Mouse (Mus musculus) CH12.LX (cell line): Measurements from ENCODE around the gene Myzap. TPM values are rescaled to one million over a fixed set of nuclear protein-coding genes. Genes with fewer than 3 reads are reported as not detected.

Experiments
- DNase-seq: peaks from one replicate; pipeline ENCODE4 v3.0.0-alpha.2; 2013; ENCODE audit errors: extremely low read depth
- H3K27ac ChIP-seq: 2 replicates; pipeline ENCODE4 v1.5.1; 2012; ENCODE audit warnings: low read depth, mild to moderate bottlenecking, control low read depth, moderate library complexity; ENCODE audit not compliant: insufficient read depth
- H3K27me3 ChIP-seq: replicated peaks from 2 replicates; pipeline ENCODE3; 2012; ENCODE audit warnings: inconsistent platforms
- H3K36me3 ChIP-seq, 2 experiments: replicated peaks in 1 of 2; 2 replicates each; pipeline versions ENCODE3 to v1.6.1; 2012; ENCODE audit warnings: inconsistent platforms in 1 of 2, low read length in 1 of 2, mild to moderate bottlenecking in 1 of 2, mixed read lengths in 1 of 2, moderate library complexity in 1 of 2; ENCODE audit not compliant: control insufficient read depth in 1 of 2, insufficient read depth in 1 of 2
- H3K4me1 ChIP-seq, 2 experiments: 2 replicates each; pipeline ENCODE4 v1.6.1; 2012; ENCODE audit warnings: inconsistent platforms in 1 of 2, moderate library complexity in 1 of 2; ENCODE audit not compliant: insufficient read depth in 2 of 2, control insufficient read depth in 1 of 2
- H3K4me2 ChIP-seq: 2 replicates; pipeline ENCODE4 v1.6.1; 2012; ENCODE audit warnings: low read depth, mild to moderate bottlenecking, control low read depth; ENCODE audit not compliant: poor library complexity, insufficient read depth, severe bottlenecking
- H3K4me3 ChIP-seq, 3 experiments: fragments of 150-350 bp in 1 of 3; sonication (generic) in 1 of 3; replicated peaks in 1 of 3; 2 replicates each; pipeline versions ENCODE3 to v1.5.1; 2011 to 2012; ENCODE audit warnings: low read depth in 2 of 3, low read length in 2 of 3, mild to moderate bottlenecking in 2 of 3, moderate library complexity in 2 of 3, control low read depth in 1 of 3, improper control_type of control experiment in 1 of 3, inconsistent platforms in 1 of 3, mixed read lengths in 1 of 3; ENCODE audit not compliant: poor library complexity in 1 of 3
- H3K79me2 ChIP-seq: replicated peaks from 2 replicates; pipeline ENCODE4 v1.6.1; 2012; ENCODE audit warnings: mild to moderate bottlenecking, moderate library complexity; ENCODE audit not compliant: control insufficient read depth, poor library complexity, insufficient read depth, severe bottlenecking; ENCODE audit errors: extremely low read depth
- H3K9ac ChIP-seq: 2 replicates; pipeline ENCODE4 v1.6.1; 2012; ENCODE audit warnings: low read depth, mild to moderate bottlenecking, control low read depth, moderate library complexity; ENCODE audit not compliant: insufficient read depth
- H3K9me3 ChIP-seq: replicated peaks from 2 replicates; pipeline ENCODE3; 2012; ENCODE audit warnings: low read length, inconsistent platforms, mixed read lengths
- BHLHE40 ChIP-seq: IDR thresholded peaks from 2 replicates; pipeline ENCODE4 v1.6.1; 2011; ENCODE audit warnings: mild to moderate bottlenecking, low read depth, low read length, improper control_type of control experiment
- CHD2 ChIP-seq: IDR thresholded peaks from 2 replicates; pipeline ENCODE4 v1.6.1; 2011; ENCODE audit warnings: low read length, improper control_type of control experiment
- CTCF ChIP-seq, 2 experiments: IDR thresholded peaks in 1 of 2; conservative IDR thresholded peaks in 1 of 2; 2 replicates each; pipeline ENCODE4 v1.5.1; 2011 to 2012; ENCODE audit warnings: low read depth in 2 of 2, low read length in 2 of 2, improper control_type of control experiment in 1 of 2, inconsistent platforms in 1 of 2, mild to moderate bottlenecking in 1 of 2, moderate library complexity in 1 of 2
- ELF1 ChIP-seq: IDR thresholded peaks from 2 replicates; pipeline ENCODE4 v1.6.1; 2014; ENCODE audit warnings: low read depth, mild to moderate bottlenecking, inconsistent platforms, low read length, improper control_type of control experiment
- EP300 ChIP-seq: IDR thresholded peaks from 2 replicates; pipeline ENCODE4 v1.6.1; 2011; ENCODE audit warnings: low read length, improper control_type of control experiment
- ETS1 ChIP-seq: conservative IDR thresholded peaks from 2 replicates; pipeline ENCODE4 v1.6.1; 2012; ENCODE audit warnings: low read depth, mild to moderate bottlenecking, inconsistent platforms, low read length, improper control_type of control experiment, moderate library complexity
- IRF4 ChIP-seq: IDR thresholded peaks from 2 replicates; pipeline ENCODE4 v1.6.1; 2014; ENCODE audit warnings: low read depth, mild to moderate bottlenecking, inconsistent platforms, low read length, improper control_type of control experiment
- KAT2A ChIP-seq: IDR thresholded peaks from 2 replicates; pipeline ENCODE4 v1.6.1; 2012; ENCODE audit warnings: low read length, improper control_type of control experiment, inconsistent platforms; ENCODE audit not compliant: insufficient replicate concordance
- MAX ChIP-seq: IDR thresholded peaks from 2 replicates; pipeline ENCODE4 v1.6.1; 2011; ENCODE audit warnings: low read length, improper control_type of control experiment
- NELFE ChIP-seq: IDR thresholded peaks from 2 replicates; pipeline ENCODE4 v1.6.1; 2011; ENCODE audit warnings: low read depth, low read length, improper control_type of control experiment
- NRF1 ChIP-seq: IDR thresholded peaks from 2 replicates; pipeline ENCODE4 v1.6.1; 2014; ENCODE audit warnings: low read depth, mild to moderate bottlenecking, inconsistent platforms, low read length, improper control_type of control experiment, moderate library complexity
- POLR2AphosphoS2 ChIP-seq: IDR thresholded peaks from 2 replicates; pipeline ENCODE4 v1.6.1; 2011; ENCODE audit warnings: low read depth, low read length, improper control_type of control experiment
- RAD21 ChIP-seq: IDR thresholded peaks from 2 replicates; pipeline ENCODE4 v1.6.1; 2011; ENCODE audit warnings: low read depth, mild to moderate bottlenecking, low read length, improper control_type of control experiment, moderate library complexity
- SIN3A ChIP-seq: IDR thresholded peaks from 2 replicates; pipeline ENCODE4 v1.6.1; 2012; ENCODE audit warnings: low read length, improper control_type of control experiment, inconsistent platforms
- SMC3 ChIP-seq: IDR thresholded peaks from 2 replicates; pipeline ENCODE4 v1.6.1; 2011; ENCODE audit warnings: low read depth, low read length, improper control_type of control experiment
- TBP ChIP-seq: conservative IDR thresholded peaks from 2 replicates; pipeline ENCODE4 v1.6.1; 2011; ENCODE audit warnings: low read depth, low read length, improper control_type of control experiment
- USF1 ChIP-seq: IDR thresholded peaks from 2 replicates; pipeline ENCODE4 v1.6.1; 2014; ENCODE audit warnings: low read depth, mild to moderate bottlenecking, inconsistent platforms, low read length, improper control_type of control experiment
- USF2 ChIP-seq: conservative IDR thresholded peaks from 2 replicates; pipeline ENCODE4 v1.6.1; 2011; ENCODE audit warnings: low read depth, low read length, improper control_type of control experiment
- ZMIZ1 ChIP-seq: IDR thresholded peaks from 2 replicates; pipeline ENCODE4 v1.6.1; 2012; ENCODE audit warnings: low read depth, mild to moderate bottlenecking, inconsistent platforms, low read length, improper control_type of control experiment
- dilution Hi-C: fragments of 300-500 bp; cut with MboI; formaldehyde crosslinking; loops from 2 replicates; pipeline ENCODE4 v1.14.3; 2020; ENCODE audit warnings: low sequenced_read_pairs; ENCODE audit not compliant: extremely low pct_unique_long_range_greater_than_20kb, extremely low pct_ligation_motif_present
- in situ Hi-C: fragments of 300-500 bp; cut with MboI; formaldehyde crosslinking; loops from 3 replicates; pipeline ENCODE4 v1.14.3; 2019; ENCODE audit warnings: low sequenced_read_pairs, low pct_ligation_motif_present, low pct_unique_long_range_greater_than_20kb, mixed read lengths
- polyA plus RNA-seq: library from polyadenylated mRNA; unstranded; fragments of >175 nt; gene quantifications from 2 replicates; pipeline ENCODE4 v1.2.1, GENCODE M21; 2012; ENCODE audit warnings: low read depth; ENCODE audit not compliant: insufficient read length
- total RNA-seq, 2 experiments: library from RNA; depleted of rRNA; stranded (reverse); fragments of 300-350 nt in 1 of 2; fragments of >200 nt in 1 of 2; gene quantifications; 2 replicates each; pipeline ENCODE4 v1.2.3; 2012 to 2014

Gene Myzap
- total and polyA plus RNA-seq, 3 experiments: 2.9 to 7.5 (median 6.2) TPM

- no peak for DNase-seq
- Histone ChIP-seq H3K4me1 (no peaks in the 10 kb centered on the region), H3K9me3 (no peaks in the 10 kb centered on the region), H3K4me2 (no peak overlapping the region), H3K4me3 (no peak overlapping the region), H3K79me2 (no peaks in the 10 kb centered on the region), H3K36me3 (peaks cover 0 to 6% of the 10 kb centered on the region in 2 experiments), H3K27ac (no peak overlapping the region), H3K9ac (no peak overlapping the region), H3K27me3 (no peaks in the 10 kb centered on the region)
- in situ Hi-C loops: no loop called here
- TF ChIP-seq MAX (no peak), ZMIZ1 (no peak), CHD2 (no peak), TBP (no peak), IRF4 (no peak), EP300 (no peak), ETS1 (no peak)
- dilution Hi-C loops: no loop called here
Measured at GRCm38 (mm10) chr9:71467434-71467833, 124.7 kb downstream of the Myzap start.

GRCm38 (mm10) chr9:71466111-71466510 is 126.0 kb downstream of the Myzap start:
- H3K9ac ChIP-seq: no peak overlapping the region
- dilution Hi-C loops: no loop called here
- H3K9me3 ChIP-seq: no peaks in the 10 kb centered on the region
- peaks cover 0 to 2% of the 10 kb centered on the region in 2 experiments for H3K36me3 ChIP-seq
- in situ Hi-C loops: no loop called here
- H3K4me2 ChIP-seq: no peak overlapping the region
- H3K79me2 ChIP-seq: no peaks in the 10 kb centered on the region
- H3K4me3 ChIP-seq: no peak overlapping the region
- no peak overlapping the region for H3K27ac ChIP-seq
- H3K27me3 ChIP-seq: no peaks in the 10 kb centered on the region
- DNase-seq: no peak
- TF ChIP-seq CTCF (conservative IDR thresholded peaks at IDR 0.05 in 1 of 2, IDR thresholded peaks at IDR 0.05 in 1 of 2; ENCODE audit: low read depth in 2 of 2, low read length in 2 of 2) (peak; percentile 57 to 70; a peak in 3 of 4 replicates), BHLHE40 (no peak), RAD21 (peak; percentile 19), POLR2AphosphoS2 (no peak), KAT2A (no peak), SMC3 (peak; percentile 50), SIN3A (no peak), USF2 (no peak), ELF1 (no peak), NRF1 (no peak), CHD2 (no peak), EP300 (no peak), USF1 (no peak), NELFE (no peak)
- H3K4me1 ChIP-seq: 0 out of 4 replicates have a peak, but pooled peaks cover 0 to 3% of the 10 kb centered on the region in 2 experiments
